Mouse (Mus musculus) lung, embryonic 14.5 days (tissue): ENCODE measurements around the gene Gm10964. TPM values are rescaled to one million over a fixed set of nuclear protein-coding genes. Genes with fewer than 3 reads are reported as not detected.

Experiments
- ATAC-seq: fragments of 200-750 bp; cut with Nextera tagmentation; 2 replicates; pipeline ENCODE4 v1.8.0; 2017; ENCODE audit warnings: mild to moderate bottlenecking, moderate TSS enrichment, moderate library complexity; ENCODE audit not compliant: insufficient read depth
- DNase-seq: peaks from one replicate; pipeline ENCODE4 v3.0.0-alpha.2; 2015
- H3K27ac ChIP-seq: fragments of 300-500 bp; sonication (generic); 2 replicates; pipeline ENCODE4 v1.5.1; 2014; ENCODE audit warnings: low read depth, mild to moderate bottlenecking, moderate library complexity
- H3K27me3 ChIP-seq: fragments of 300-500 bp; sonication (generic); 2 replicates; pipeline ENCODE4 v1.6.1; 2014; ENCODE audit warnings: low read length, control low read depth; ENCODE audit not compliant: insufficient read depth
- H3K36me3 ChIP-seq: fragments of 300-500 bp; sonication (generic); 2 replicates; pipeline ENCODE4 v1.6.1; 2014; ENCODE audit warnings: control low read depth; ENCODE audit not compliant: insufficient read depth
- H3K4me1 ChIP-seq: fragments of 300-500 bp; sonication (generic); 2 replicates; pipeline ENCODE4 v1.6.1; 2014; ENCODE audit warnings: antibody characterized with exemption, control low read depth; ENCODE audit not compliant: insufficient read depth
- H3K4me2 ChIP-seq: fragments of 300-500 bp; sonication (generic); 2 replicates; pipeline ENCODE4 v1.6.1; 2014; ENCODE audit warnings: mild to moderate bottlenecking
- H3K4me3 ChIP-seq: fragments of 300-500 bp; sonication (generic); 2 replicates; pipeline ENCODE4 v1.5.1; 2014; ENCODE audit warnings: low read depth, low read length
- H3K9ac ChIP-seq: fragments of 300-500 bp; sonication (generic); 2 replicates; pipeline ENCODE4 v1.6.1; 2014
- H3K9me3 ChIP-seq: fragments of 300-500 bp; sonication (generic); 2 replicates; pipeline ENCODE4 v1.6.1; 2016; ENCODE audit warnings: low read depth, low read length, control low read depth
- CTCF ChIP-seq: IDR thresholded peaks from 2 replicates; pipeline ENCODE4 v1.5.1; 2016; ENCODE audit warnings: antibody characterized with exemption, low read depth
- whole genome bisulfite sequencing: fragments of 180-500 bp; shearing (Covaris S2); extraction: QIAGEN DNeasy Blood & Tissue Kit; methylation state at CpG from one replicate; pipeline ENCODE4 v1.1.7; 2014; 5-methylcytosine and 5-hydroxymethylcytosine counted together
- polyA plus RNA-seq: library from polyadenylated mRNA; unstranded; fragments of >200 nt; fragmentation: Nextera tagmentation; extraction: Ambion mirVana; gene quantifications from 2 replicates; pipeline ENCODE4 v1.2.1, GENCODE M21; 2014

Gene Gm10964
- polyA plus RNA-seq, 1 experiment from 2014 or later = not detected

GRCm38 (mm10) chr3:103745001-103745770, 6.0 kb downstream of the Gm10964 start:
- ATAC-seq (no peak), DNase-seq (no peak)
- no peak overlapping the region for H3K9ac ChIP-seq
- H3K9me3 ChIP-seq = no peaks in the 10 kb centered on the region
- no peaks in the 10 kb centered on the region for H3K27me3 ChIP-seq
- 90% methylated on average over 14 of the region's 14 CpGs for WGBS
- TF ChIP-seq CTCF = no peak
- H3K4me1 ChIP-seq = no peaks in the 10 kb centered on the region
- no peak overlapping the region for H3K27ac ChIP-seq
- H3K36me3 ChIP-seq = peaks cover 68% of the 10 kb centered on the region
- no peak overlapping the region for H3K4me2 ChIP-seq
- no peak overlapping the region for H3K4me3 ChIP-seq

DNA sequence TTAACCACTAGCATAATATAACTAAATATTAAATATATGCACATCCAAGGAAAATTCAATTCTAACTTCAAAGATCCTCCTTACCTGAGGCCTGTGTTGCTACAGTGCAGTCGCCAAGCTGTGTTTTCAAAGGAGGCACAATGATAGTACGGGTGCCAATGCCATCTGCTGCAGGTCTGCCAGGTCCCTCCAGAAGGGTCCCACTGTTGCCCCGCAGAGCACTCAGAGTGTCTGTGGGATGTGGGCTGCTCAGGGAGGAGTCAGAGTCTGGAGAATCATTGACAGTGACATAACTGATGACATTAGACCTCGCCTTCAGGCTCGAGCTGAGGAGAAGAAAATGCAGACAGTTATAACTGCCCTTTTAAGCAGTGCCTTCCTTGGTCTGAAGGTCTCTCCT, 7.5 kb downstream of the Gm10964 start:
- DNase-seq (no peak), ATAC-seq (no peak)
- TF ChIP-seq CTCF = no peak
- Histone ChIP-seq H3K9me3 (no peaks in the 10 kb centered on the region), H3K36me3 (peaks cover 78% of the 10 kb centered on the region), H3K27ac (no peak overlapping the region), H3K27me3 (no peaks in the 10 kb centered on the region), H3K9ac (no peak overlapping the region), H3K4me3 (no peak overlapping the region), H3K4me1 (no peaks in the 10 kb centered on the region), H3K4me2 (no peak overlapping the region)
- WGBS = 87% methylated on average over 5 of the region's 5 CpGs

DNA sequence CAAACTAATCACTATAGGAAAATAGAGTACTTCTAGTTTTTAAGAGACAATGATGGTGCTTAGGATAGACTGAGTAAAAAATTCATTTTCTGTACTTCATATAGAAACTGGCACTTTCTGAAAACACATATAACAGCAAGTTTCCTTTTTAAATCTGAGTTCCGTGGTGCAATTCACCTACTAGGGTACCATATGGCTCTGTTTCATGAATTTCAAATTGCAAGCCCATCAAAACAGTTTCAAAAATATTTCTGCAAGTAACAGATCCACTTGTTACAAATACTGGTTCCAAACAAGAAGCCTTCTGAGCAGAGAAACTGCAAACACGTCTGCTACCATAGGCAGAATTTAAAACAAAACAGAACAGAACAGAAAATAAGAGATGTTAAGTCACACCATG, 12.4 kb downstream of the Gm10964 start:
- Histone ChIP-seq H3K9me3 (no peaks in the 10 kb centered on the region), H3K4me3 (no peak overlapping the region)

GRCm38 (mm10) chr3:103755351-103755750, 16.2 kb downstream of the Gm10964 start:
- peaks cover 83% of the 10 kb centered on the region for H3K36me3 ChIP-seq
- no peak overlapping the region for H3K27ac ChIP-seq
- H3K4me2 ChIP-seq = no peak overlapping the region
- DNase-seq (no peak), ATAC-seq (no peak)
- no peaks in the 10 kb centered on the region for H3K9me3 ChIP-seq
- no peaks in the 10 kb centered on the region for H3K27me3 ChIP-seq
- H3K4me3 ChIP-seq = no peak overlapping the region
- no peak overlapping the region for H3K9ac ChIP-seq
- TF ChIP-seq CTCF = no peak
- 42% methylated on average over 3 of the region's 3 CpGs for WGBS
- H3K4me1 ChIP-seq = no peaks in the 10 kb centered on the region

More for the DNA sequence above, 12.4 kb downstream of the Gm10964 start:
- TF ChIP-seq CTCF = no peak
- H3K27ac ChIP-seq = no peak overlapping the region
- no peaks in the 10 kb centered on the region for H3K4me1 ChIP-seq
- no peak for DNase-seq
- WGBS = 74% methylated on average over 2 of the region's 2 CpGs
- ATAC-seq = no peak
- no peak overlapping the region for H3K9ac ChIP-seq
- H3K36me3 ChIP-seq = peaks cover 86% of the 10 kb centered on the region
- no peaks in the 10 kb centered on the region for H3K27me3 ChIP-seq
- H3K4me2 ChIP-seq = no peak overlapping the region

GRCm38 (mm10) chr3:103756920-103757319, 17.8 kb downstream of the Gm10964 start:
- ATAC-seq = no peak
- Histone ChIP-seq H3K27ac (no peak overlapping the region), H3K27me3 (no peaks in the 10 kb centered on the region), H3K4me1 (no peaks in the 10 kb centered on the region), H3K9me3 (no peaks in the 10 kb centered on the region), H3K4me3 (no peak overlapping the region), H3K4me2 (no peak overlapping the region), H3K36me3 (peaks cover 83% of the 10 kb centered on the region), H3K9ac (no peak overlapping the region)
- TF ChIP-seq CTCF = no peak
- DNase-seq = no peak
- 88% methylated on average over 2 of the region's 2 CpGs for WGBS

GRCm38 (mm10) chr3:103758456-103758855, 19.3 kb downstream of the Gm10964 start:
- no peak overlapping the region for H3K27ac ChIP-seq
- H3K4me1 ChIP-seq = no peaks in the 10 kb centered on the region
- no peak for TF ChIP-seq CTCF
- no peaks in the 10 kb centered on the region for H3K27me3 ChIP-seq
- peaks cover 82% of the 10 kb centered on the region for H3K36me3 ChIP-seq
- H3K9ac ChIP-seq = no peak overlapping the region
- H3K4me2 ChIP-seq = no peak overlapping the region
- no peak overlapping the region for H3K4me3 ChIP-seq
- ATAC-seq (no peak), DNase-seq (no peak)
- H3K9me3 ChIP-seq = no peaks in the 10 kb centered on the region
- 90% methylated on average over 7 of the region's 7 CpGs for WGBS

DNA sequence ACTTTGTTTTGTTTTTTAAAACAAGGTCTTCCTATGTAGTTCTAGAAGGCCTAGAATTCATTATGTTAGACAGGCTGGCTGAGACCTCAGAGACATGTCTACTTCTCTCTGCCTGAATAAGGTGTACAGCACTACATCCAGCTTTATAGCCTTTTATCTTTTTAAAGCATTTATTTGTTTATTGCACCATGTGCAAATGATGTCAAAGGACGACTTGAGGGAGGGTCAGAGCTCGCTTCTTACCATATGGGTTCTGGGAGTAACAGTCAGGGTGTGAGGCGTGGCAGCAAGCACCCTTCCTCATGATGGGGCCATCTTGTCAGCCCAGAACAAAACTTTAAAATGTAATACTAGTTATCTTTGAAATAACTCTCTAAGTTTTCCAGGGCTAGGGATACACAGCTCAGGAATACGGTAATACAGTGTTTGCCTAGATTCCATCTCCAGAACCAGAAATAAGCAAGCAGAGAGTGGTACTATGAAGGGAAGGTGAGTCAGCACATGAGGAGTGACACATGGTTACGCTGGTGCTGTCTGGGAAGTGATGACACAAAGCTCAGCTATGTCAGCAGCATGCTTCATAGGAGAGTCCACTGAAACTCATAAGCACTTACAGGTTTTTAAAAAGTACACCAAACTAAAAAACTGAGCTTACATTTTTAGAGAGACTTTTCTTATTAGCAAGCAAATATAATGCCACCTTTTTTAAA, 20.2 kb downstream of the Gm10964 start:
- no peaks in the 10 kb centered on the region for H3K4me1 ChIP-seq
- H3K36me3 ChIP-seq = peaks cover 78% of the 10 kb centered on the region
- H3K4me2 ChIP-seq = no peak overlapping the region
- ATAC-seq = no peak
- DNase-seq = no peak
- H3K27me3 ChIP-seq = no peaks in the 10 kb centered on the region
- H3K4me3 ChIP-seq = no peak overlapping the region
- no peak overlapping the region for H3K9ac ChIP-seq
- no peaks in the 10 kb centered on the region for H3K9me3 ChIP-seq
- TF ChIP-seq CTCF = no peak
- 78% methylated on average over 5 of the region's 5 CpGs for WGBS
- H3K27ac ChIP-seq = no peak overlapping the region
